Mouse (Mus musculus) myocyte (in vitro differentiated cells): ENCODE results near the gene Slc25a5.

ENCODE experiments used
- E2F4 ChIP-seq: IDR thresholded peaks from one replicate; pipeline ENCODE4 v1.6.1; 2011; ENCODE audit warnings: mild to moderate bottlenecking, control low read depth, moderate library complexity; ENCODE audit not compliant: insufficient read depth
- MAX ChIP-seq: IDR thresholded peaks from one replicate; pipeline ENCODE4 v1.6.1; 2011; ENCODE audit warnings: low read depth, mild to moderate bottlenecking, control low read depth
- MYOD1 ChIP-seq, 3 experiments: IDR thresholded peaks; one replicate each; pipeline ENCODE4 v1.6.1; 2011; ENCODE audit warnings: control low read depth in 2 of 3, low read depth in 2 of 3, mild to moderate bottlenecking in 2 of 3, moderate library complexity in 1 of 3; ENCODE audit not compliant: insufficient read length in 2 of 3, control insufficient read depth in 1 of 3
- MYOG ChIP-seq, 3 experiments: IDR thresholded peaks; one replicate each; pipeline ENCODE4 v1.6.1; 2011; ENCODE audit warnings: control low read depth in 2 of 3, low read depth in 2 of 3, mild to moderate bottlenecking in 2 of 3; ENCODE audit not compliant: insufficient read length in 2 of 3, control insufficient read depth in 1 of 3, insufficient read depth in 1 of 3
- POLR2A ChIP-seq: IDR thresholded peaks from one replicate; pipeline ENCODE4 v1.6.1; 2011; ENCODE audit warnings: low read depth, mild to moderate bottlenecking, control low read depth, moderate library complexity; ENCODE audit not compliant: insufficient read length
- TCF12 ChIP-seq: IDR thresholded peaks from one replicate; pipeline ENCODE4 v1.6.1; 2011; ENCODE audit warnings: mild to moderate bottlenecking, control low read depth; ENCODE audit not compliant: poor library complexity, insufficient read depth, severe bottlenecking

DNA sequence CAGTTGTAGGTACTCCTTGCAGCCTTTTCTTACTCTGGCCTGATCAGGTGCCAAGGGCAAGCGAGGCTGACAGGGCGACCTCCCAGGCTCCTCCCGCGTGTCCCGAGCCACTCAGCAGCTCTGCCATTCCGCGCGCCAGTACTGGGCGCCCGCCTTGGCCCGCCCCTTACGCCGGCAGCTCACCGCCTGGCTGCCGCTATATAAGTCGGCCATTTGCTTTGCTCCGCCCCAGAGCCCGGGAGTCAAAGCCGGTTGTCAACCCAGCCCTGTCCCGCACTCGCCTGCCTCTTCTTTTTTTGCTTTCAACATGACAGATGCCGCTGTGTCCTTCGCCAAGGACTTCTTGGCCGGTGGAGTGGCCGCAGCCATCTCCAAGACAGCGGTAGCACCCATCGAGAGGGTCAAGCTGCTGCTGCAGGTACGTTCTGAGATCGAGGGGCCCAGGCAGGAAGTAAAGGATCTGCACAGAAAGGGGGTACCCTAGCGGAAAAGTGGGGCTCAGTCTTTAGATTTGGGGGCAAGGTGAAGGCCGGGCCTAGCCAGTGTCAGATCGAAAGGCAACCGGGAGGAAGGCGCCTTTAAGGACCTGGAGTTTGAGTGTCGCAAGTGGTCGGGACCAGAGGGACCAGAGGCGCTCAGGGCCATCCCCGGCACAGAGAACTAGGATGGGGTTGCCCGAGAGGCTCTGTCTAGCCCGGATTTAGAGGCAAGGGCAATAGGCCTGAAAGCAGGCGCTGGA is at the start of gene Slc25a5:
- no peak for TF ChIP-seq MYOD1 (IDR thresholded peaks at IDR 0.05; ENCODE audit: control insufficient read depth in 1 of 3, insufficient read length in 2 of 3, low read depth in 2 of 3)
- TF ChIP-seq POLR2A: peak; percentile 71
- TF ChIP-seq MYOG (IDR thresholded peaks at IDR 0.05; ENCODE audit: control insufficient read depth in 1 of 3, insufficient read depth in 1 of 3, insufficient read length in 2 of 3, low read depth in 2 of 3): no peak
- no peak for TF ChIP-seq MAX
- no peak for TF ChIP-seq E2F4
- TF ChIP-seq TCF12: no peak
